Mouse (Mus musculus) erythroblast, embryonic 14.5 days (primary cell): ENCODE results near the gene Sorcs3.

Experiments
- GATA1 ChIP-seq: IDR thresholded peaks from 2 replicates; pipeline ENCODE4 v1.6.1; 2012; ENCODE audit warnings: low read length, inconsistent platforms, mixed read lengths
- TAL1 ChIP-seq: IDR thresholded peaks from 3 replicates; pipeline ENCODE4 v1.6.1; 2012; ENCODE audit warnings: low read length, inconsistent platforms, mixed read lengths

DNA sequence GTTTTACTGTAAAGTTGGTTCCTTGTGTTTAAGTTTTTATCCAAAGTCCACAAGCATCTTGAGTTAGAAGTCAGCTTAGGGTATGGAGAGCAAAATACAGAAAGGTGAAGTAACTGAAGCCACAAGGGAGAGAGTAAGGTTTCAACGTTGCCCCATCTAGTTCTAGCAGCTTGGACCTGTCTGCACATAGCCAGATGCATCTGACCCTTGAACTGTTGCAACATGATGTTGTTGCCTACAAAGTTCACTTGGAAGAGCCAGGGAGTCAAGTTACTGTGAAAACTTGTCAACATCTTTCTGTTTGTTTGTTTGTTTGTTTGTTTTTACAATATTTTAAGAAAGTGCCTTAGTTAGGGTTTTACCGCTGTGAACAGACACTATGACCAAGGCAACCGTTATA, 40.5 kb upstream of the Sorcs3 start:
- TF ChIP-seq TAL1 (no peak), GATA1 (no peak)
